Mouse (Mus musculus) cortical plate, adult 2 months (tissue): ENCODE data around the gene Mdm1.

Source experiments
- CTCF ChIP-seq: fragments of 200-500 bp; IDR thresholded peaks from 2 replicates; pipeline ENCODE4 v1.5.1; 2011; ENCODE audit warnings: mild to moderate bottlenecking, control low read depth, low read length; ENCODE audit not compliant: insufficient read depth; ENCODE audit errors: extremely low read depth
- POLR2A ChIP-seq: fragments of 200-500 bp; IDR thresholded peaks from 2 replicates; pipeline ENCODE4 v1.6.1; 2011; ENCODE audit warnings: mild to moderate bottlenecking, low read length, control low read depth; ENCODE audit not compliant: insufficient read depth; ENCODE audit errors: extremely low read depth

DNA sequence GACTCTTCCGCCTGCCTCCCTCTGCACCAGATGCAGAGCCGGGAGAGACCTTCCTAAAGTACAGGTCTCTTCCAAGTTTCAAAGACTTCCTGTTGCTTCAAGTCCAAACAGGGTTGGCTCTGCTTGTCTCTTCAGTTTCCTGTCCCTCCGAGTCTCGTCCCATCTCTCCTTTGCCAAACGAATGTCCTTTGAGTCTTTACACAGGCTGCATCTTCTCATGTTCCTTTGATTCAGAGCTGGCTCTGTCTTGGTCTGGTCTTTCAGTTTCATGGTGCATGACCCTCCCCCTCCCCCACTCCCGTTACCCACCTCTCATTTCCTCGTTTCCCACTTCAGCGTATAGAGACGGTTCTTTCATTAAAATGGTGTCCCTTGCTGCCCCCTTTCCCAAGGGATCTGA lies 47.9 kb upstream of the Mdm1 start:
- no peak for TF ChIP-seq POLR2A
- no peak for TF ChIP-seq CTCF
